Mouse (Mus musculus) G1E (cell line): ENCODE measurements at regions not wholly inside any gene's neighbourhood (a gene's known extent, or its start where the extent isn't known, plus 50 kb on each side); places are given as distances from the start of the nearest gene placed in this dataset.

Source experiments
- ATAC-seq: 2 replicates; pipeline ENCODE4 v1.8.0; 2016; ENCODE audit warnings: mild to moderate bottlenecking; ENCODE audit not compliant: insufficient number of reproducible peaks, poor library complexity, low FRiP score, severe bottlenecking; ENCODE audit errors: extremely low read depth
- DNase-seq: peaks from one replicate; pipeline ENCODE4 v3.0.0; 2012; ENCODE audit warnings: low spot score
- H3K27me3 ChIP-seq: 2 replicates; pipeline ENCODE4 v1.6.1; 2012; ENCODE audit warnings: mild to moderate bottlenecking, low read length, inconsistent platforms; ENCODE audit not compliant: insufficient read depth
- H3K36me3 ChIP-seq: replicated peaks from 2 replicates; pipeline ENCODE3; 2012; ENCODE audit warnings: mild to moderate bottlenecking, inconsistent platforms
- H3K4me1 ChIP-seq: 2 replicates; pipeline ENCODE4 v1.6.1; 2012; ENCODE audit warnings: low read depth, low read length, inconsistent platforms, mixed read lengths; ENCODE audit not compliant: insufficient read depth
- H3K4me3 ChIP-seq: 2 replicates; pipeline ENCODE4 v1.5.1; 2012; ENCODE audit warnings: low read depth, mild to moderate bottlenecking, inconsistent platforms, low read length, moderate library complexity, mixed read lengths
- H3K9me3 ChIP-seq: replicated peaks from 2 replicates; pipeline ENCODE4 v1.6.1; 2012; ENCODE audit warnings: inconsistent platforms
- CTCF ChIP-seq: IDR thresholded peaks from 2 replicates; pipeline ENCODE4 v1.5.1; 2012; ENCODE audit warnings: low read depth, low read length, inconsistent platforms, mixed read lengths
- GATA1 ChIP-seq: IDR thresholded peaks from 2 replicates; pipeline ENCODE4 v1.6.1; 2012; ENCODE audit warnings: borderline replicate concordance, low read length, inconsistent platforms, mixed read lengths
- GATA2 ChIP-seq: IDR thresholded peaks from 2 replicates; pipeline ENCODE4 v1.6.1; 2012; ENCODE audit warnings: low read depth, low read length, inconsistent platforms, borderline replicate concordance
- POLR2AphosphoS5 ChIP-seq: IDR thresholded peaks from 2 replicates; pipeline ENCODE4 v1.6.1; 2012; ENCODE audit warnings: low read depth, low read length, inconsistent platforms; ENCODE audit not compliant: insufficient replicate concordance
- TAL1 ChIP-seq: conservative IDR thresholded peaks from 2 replicates; pipeline ENCODE4 v1.6.1; 2012; ENCODE audit warnings: low read depth, low read length, inconsistent platforms, mixed read lengths

GRCm38 (mm10) chr12:106210959-106211358 is 200.9 kb downstream of the Vrk1 start:
- no peaks in the 10 kb centered on the region for H3K27me3 ChIP-seq
- no peak for DNase-seq
- H3K9me3 ChIP-seq = peaks cover 67% of the 10 kb centered on the region
- no peak overlapping the region for H3K4me3 ChIP-seq
- ATAC-seq = no peak
- no peak for TF ChIP-seq POLR2AphosphoS5
- TF ChIP-seq TAL1 = no peak
- TF ChIP-seq GATA1 = no peak
- no peak for TF ChIP-seq CTCF
- TF ChIP-seq GATA2 = no peak
- no peaks in the 10 kb centered on the region for H3K4me1 ChIP-seq
- no peaks in the 10 kb centered on the region for H3K36me3 ChIP-seq

GRCm38 (mm10) chr12:106211488-106211887 is 201.5 kb downstream of the Vrk1 start:
- no peaks in the 10 kb centered on the region for H3K4me1 ChIP-seq
- peaks cover 69% of the 10 kb centered on the region for H3K9me3 ChIP-seq
- ATAC-seq = no peak
- TF ChIP-seq POLR2AphosphoS5 (no peak), TAL1 (no peak), GATA2 (no peak), GATA1 (no peak), CTCF (no peak)
- H3K36me3 ChIP-seq = no peaks in the 10 kb centered on the region
- no peak for DNase-seq
- H3K27me3 ChIP-seq = no peaks in the 10 kb centered on the region
- H3K4me3 ChIP-seq = no peak overlapping the region

GRCm38 (mm10) chr12:106212397-106212796 is 202.4 kb downstream of the Vrk1 start:
- no peak for ATAC-seq
- Histone ChIP-seq H3K4me3 (no peak overlapping the region), H3K9me3 (peaks cover 77% of the 10 kb centered on the region), H3K36me3 (no peaks in the 10 kb centered on the region), H3K4me1 (no peaks in the 10 kb centered on the region), H3K27me3 (no peaks in the 10 kb centered on the region)
- TF ChIP-seq GATA2 (no peak), CTCF (no peak), TAL1 (no peak), GATA1 (no peak), POLR2AphosphoS5 (no peak)
- no peak for DNase-seq

- no peak for ATAC-seq
- TF ChIP-seq GATA2 (no peak), GATA1 (no peak), CTCF (no peak), TAL1 (no peak), POLR2AphosphoS5 (no peak)
- no peak for DNase-seq
- no peaks in the 10 kb centered on the region for H3K27me3 ChIP-seq
- peaks cover 83% of the 10 kb centered on the region for H3K9me3 ChIP-seq
- no peaks in the 10 kb centered on the region for H3K36me3 ChIP-seq
- no peak overlapping the region for H3K4me3 ChIP-seq
- no peaks in the 10 kb centered on the region for H3K4me1 ChIP-seq
Measured at GRCm38 (mm10) chr12:106220071-106220470, 210.0 kb downstream of the Vrk1 start.

GRCm38 (mm10) chr12:106226276-106226675 is 216.2 kb downstream of the Vrk1 start:
- no peak overlapping the region for H3K4me3 ChIP-seq
- DNase-seq (no peak), ATAC-seq (no peak)
- no peak for TF ChIP-seq GATA1
- H3K27me3 ChIP-seq = no peaks in the 10 kb centered on the region
- H3K9me3 ChIP-seq = peaks cover 85% of the 10 kb centered on the region
- no peaks in the 10 kb centered on the region for H3K36me3 ChIP-seq
- no peaks in the 10 kb centered on the region for H3K4me1 ChIP-seq

GRCm38 (mm10) chr12:106226776-106227562 is 216.9 kb downstream of the Vrk1 start:
- no peaks in the 10 kb centered on the region for H3K27me3 ChIP-seq
- no peaks in the 10 kb centered on the region for H3K4me1 ChIP-seq
- no peak for TF ChIP-seq TAL1
- no peak for TF ChIP-seq GATA2
- TF ChIP-seq POLR2AphosphoS5 = no peak
- no peak for TF ChIP-seq GATA1
- TF ChIP-seq CTCF = no peak
- H3K4me3 ChIP-seq = no peak overlapping the region; the same call in 1 of the 2 replicates
- H3K9me3 ChIP-seq = peaks cover 85% of the 10 kb centered on the region
- ATAC-seq (no peak), DNase-seq (no peak)
- no peaks in the 10 kb centered on the region for H3K36me3 ChIP-seq
